Mouse (Mus musculus): ENCODE results near the gene Pip5k1b.

DNA sequence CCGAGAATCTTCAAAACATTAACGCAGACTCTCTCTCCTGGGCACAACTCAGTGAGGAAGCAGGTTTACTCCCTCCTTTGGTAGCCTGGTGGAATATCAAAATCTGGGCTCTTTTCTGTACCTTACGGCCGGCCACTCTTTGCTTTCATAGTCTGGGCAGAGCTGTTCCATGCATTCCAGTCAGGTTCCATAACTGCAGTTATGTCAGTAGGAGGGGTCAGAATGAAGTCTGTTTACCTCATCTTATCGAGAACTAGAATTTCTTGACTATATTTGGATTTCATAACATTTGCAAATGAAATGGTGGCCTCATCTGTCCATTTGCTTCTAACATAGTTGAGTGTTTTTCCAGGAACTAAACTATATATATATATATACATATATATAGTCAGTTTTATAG is 55.2 kb downstream of the Pip5k1b start:
- no peak for TF ChIP-seq MYOG (IDR thresholded peaks at IDR 0.05; ENCODE audit: control insufficient read depth, extremely low read depth, insufficient read length)
- TF ChIP-seq CTCF (IDR thresholded peaks at IDR 0.05; ENCODE audit: control insufficient read depth, insufficient read depth, insufficient read length), result no peak
- no peak for TF ChIP-seq MAX (IDR thresholded peaks at IDR 0.05)
- no peak for TF ChIP-seq MYOD1 (IDR thresholded peaks at IDR 0.05; ENCODE audit: control insufficient read depth, insufficient read length, low read depth)
- TF ChIP-seq USF1 (IDR thresholded peaks at IDR 0.05; ENCODE audit: low read depth), result no peak
